Mouse (Mus musculus): ENCODE measurements at regions not wholly inside any gene's neighbourhood (a gene's known extent, or its start where the extent isn't known, plus 50 kb on each side); places are given as distances from the start of the nearest gene placed in this dataset.

GRCm38 (mm10) chr6:148553616-148554015 is 109.4 kb upstream of the Tmtc1 start:
- no peak overlapping the region for H3K9ac ChIP-seq (ENCODE audit: insufficient read depth, low read depth, low read length, poor library complexity, severe bottlenecking)
- H3K4me3 ChIP-seq (ENCODE audit: insufficient read depth in 1 of 2, low read depth in 1 of 2, low read length in 2 of 2, poor library complexity in 1 of 2, severe bottlenecking in 1 of 2): no peak overlapping the region
- TF ChIP-seq HCFC1 (IDR thresholded peaks at IDR 0.05; ENCODE audit: borderline replicate concordance, insufficient read depth, low read length) (no peak), ZC3H11A (IDR thresholded peaks at IDR 0.05; ENCODE audit: borderline replicate concordance, low read depth, low read length) (no peak), ZNF384 (IDR thresholded peaks at IDR 0.05; ENCODE audit: low read depth, low read length) (no peak), CHD2 (IDR thresholded peaks at IDR 0.05; ENCODE audit: low read depth, low read length) (no peak), MAFK (IDR thresholded peaks at IDR 0.05; ENCODE audit: insufficient read depth, low read depth, low read length) (no peak)
- H3K36me3 ChIP-seq (ENCODE audit: control insufficient read depth, insufficient read depth, low read length, poor library complexity, severe bottlenecking): no peaks in the 10 kb centered on the region
- in situ Hi-C loops (cut with MboI; ENCODE audit: low sequenced_read_pairs in 2 of 2, unreplicated experiment in 2 of 2): no loop called here
- H3K9me3 ChIP-seq (ENCODE audit: control insufficient read depth, insufficient read depth, low read depth, low read length): no peaks in the 10 kb centered on the region
- H3K4me1 ChIP-seq (ENCODE audit: control insufficient read depth in 2 of 2, insufficient read depth in 2 of 2, low read length in 2 of 2, poor library complexity in 1 of 2): no peaks in the 10 kb centered on the region
- no peak for DNase-seq (ENCODE audit: low read depth, low spot score)
- no peak overlapping the region for H3K27ac ChIP-seq (ENCODE audit: insufficient read depth, low read depth, low read length, poor library complexity, severe bottlenecking)

DNA sequence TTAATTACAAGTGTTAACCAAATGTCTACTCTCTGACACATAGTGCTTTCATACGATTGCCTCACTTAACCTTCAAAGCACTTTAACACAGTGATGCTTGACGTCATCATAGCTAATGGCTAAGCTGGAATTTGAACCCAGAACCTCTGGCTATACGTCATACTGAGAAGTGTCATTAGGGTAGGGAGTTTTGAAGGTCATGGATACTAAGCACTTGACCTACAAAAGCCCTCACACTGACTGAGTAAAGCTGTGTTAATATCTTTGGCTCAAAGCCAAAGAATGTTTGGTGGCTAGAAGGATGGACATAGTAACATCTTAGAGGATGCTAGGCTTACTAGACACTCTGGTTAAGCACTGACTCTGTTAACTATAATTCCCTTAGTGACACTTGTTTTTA is 106.9 kb upstream of the Tmtc1 start:
- H3K4me3 ChIP-seq (ENCODE audit: insufficient read depth in 1 of 2, low read depth in 1 of 2, low read length in 2 of 2, poor library complexity in 1 of 2, severe bottlenecking in 1 of 2): no peak overlapping the region
- H3K27ac ChIP-seq (ENCODE audit: insufficient read depth, low read depth, low read length, poor library complexity, severe bottlenecking): no peak overlapping the region
- no peaks in the 10 kb centered on the region for H3K4me1 ChIP-seq (ENCODE audit: control insufficient read depth in 2 of 2, insufficient read depth in 2 of 2, low read length in 2 of 2, poor library complexity in 1 of 2)
- H3K9ac ChIP-seq (ENCODE audit: insufficient read depth, low read depth, low read length, poor library complexity, severe bottlenecking): no peak overlapping the region
- in situ Hi-C loops (cut with MboI; ENCODE audit: low sequenced_read_pairs in 2 of 2, unreplicated experiment in 2 of 2): no loop called here
- DNase-seq (ENCODE audit: low read depth, low spot score): no peak
- TF ChIP-seq ZNF384 (IDR thresholded peaks at IDR 0.05; ENCODE audit: low read depth, low read length): no peak
- TF ChIP-seq CHD2 (IDR thresholded peaks at IDR 0.05; ENCODE audit: low read depth, low read length): no peak
- TF ChIP-seq HCFC1 (IDR thresholded peaks at IDR 0.05; ENCODE audit: borderline replicate concordance, insufficient read depth, low read length): no peak
- TF ChIP-seq MAFK (IDR thresholded peaks at IDR 0.05; ENCODE audit: insufficient read depth, low read depth, low read length): no peak
- TF ChIP-seq ZC3H11A (IDR thresholded peaks at IDR 0.05; ENCODE audit: borderline replicate concordance, low read depth, low read length): no peak
- no peaks in the 10 kb centered on the region for H3K9me3 ChIP-seq (ENCODE audit: control insufficient read depth, insufficient read depth, low read depth, low read length)
- no peaks in the 10 kb centered on the region for H3K36me3 ChIP-seq (ENCODE audit: control insufficient read depth, insufficient read depth, low read length, poor library complexity, severe bottlenecking)

DNA sequence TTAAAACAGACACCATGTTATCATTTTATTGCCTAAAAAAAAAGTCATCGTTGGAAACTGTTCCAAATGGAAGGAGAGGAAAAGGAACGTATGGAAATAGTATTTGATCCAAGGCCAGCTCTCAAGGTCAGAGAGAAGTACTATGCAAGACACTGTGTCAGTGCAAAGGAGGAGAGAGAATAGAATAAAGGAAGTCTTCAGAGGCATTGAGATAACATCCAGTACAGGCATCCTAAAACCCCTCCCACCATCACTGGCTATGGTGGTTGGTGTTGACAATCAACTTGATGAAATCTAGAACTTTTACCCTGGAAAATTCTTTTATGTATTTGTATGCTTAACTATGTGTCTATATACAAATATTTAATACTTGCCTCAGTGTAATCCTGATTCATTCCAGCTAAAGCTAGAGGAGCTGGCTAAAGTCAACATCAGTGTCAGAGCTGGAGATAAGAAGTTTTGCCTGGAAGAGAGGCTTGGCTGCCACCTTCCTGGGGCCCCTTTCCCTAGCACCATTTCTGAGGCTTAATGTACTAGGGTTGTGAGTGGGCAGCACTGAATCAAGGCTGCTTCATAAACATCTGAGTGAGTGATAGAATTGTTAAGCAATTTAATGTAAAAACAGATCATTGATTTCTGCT is 104.1 kb upstream of the Tmtc1 start:
- DNase-seq (ENCODE audit: low read depth, low spot score): no peak
- H3K4me3 ChIP-seq (ENCODE audit: insufficient read depth in 1 of 2, low read depth in 1 of 2, low read length in 2 of 2, poor library complexity in 1 of 2, severe bottlenecking in 1 of 2): no peak overlapping the region

DNA sequence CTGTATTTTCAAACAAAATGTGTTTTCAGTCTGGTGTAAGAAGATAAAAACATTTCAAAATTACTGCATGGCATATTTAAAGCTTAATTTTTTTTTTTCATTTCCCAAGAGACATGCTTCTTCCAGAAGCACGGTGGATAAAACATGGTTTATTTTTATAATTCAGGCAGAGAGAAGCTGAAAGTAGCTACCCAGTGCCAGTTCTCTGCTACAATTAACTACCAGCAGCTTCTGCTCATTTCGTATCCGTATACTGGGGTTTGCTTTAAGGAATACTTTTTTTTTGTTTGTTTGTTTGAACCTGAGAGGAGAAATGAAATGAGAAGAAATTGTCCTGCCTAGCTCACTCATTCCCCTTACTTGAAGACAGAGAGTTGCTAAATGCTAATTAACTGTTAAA is 98.9 kb upstream of the Tmtc1 start:
- no peaks in the 10 kb centered on the region for H3K9me3 ChIP-seq (ENCODE audit: control insufficient read depth, insufficient read depth, low read depth, low read length)
- in situ Hi-C loops (cut with MboI; ENCODE audit: low sequenced_read_pairs in 2 of 2, unreplicated experiment in 2 of 2): no loop called here
- no peaks in the 10 kb centered on the region for H3K36me3 ChIP-seq (ENCODE audit: control insufficient read depth, insufficient read depth, low read length, poor library complexity, severe bottlenecking)
- TF ChIP-seq ZC3H11A (IDR thresholded peaks at IDR 0.05; ENCODE audit: borderline replicate concordance, low read depth, low read length): no peak
- no peak for TF ChIP-seq MAFK (IDR thresholded peaks at IDR 0.05; ENCODE audit: insufficient read depth, low read depth, low read length)
- TF ChIP-seq HCFC1 (IDR thresholded peaks at IDR 0.05; ENCODE audit: borderline replicate concordance, insufficient read depth, low read length): no peak
- no peak for TF ChIP-seq ZNF384 (IDR thresholded peaks at IDR 0.05; ENCODE audit: low read depth, low read length)
- TF ChIP-seq CHD2 (IDR thresholded peaks at IDR 0.05; ENCODE audit: low read depth, low read length): no peak
- H3K4me3 ChIP-seq (ENCODE audit: insufficient read depth in 1 of 2, low read depth in 1 of 2, low read length in 2 of 2, poor library complexity in 1 of 2, severe bottlenecking in 1 of 2): no peak overlapping the region
- no peak for DNase-seq (ENCODE audit: low read depth, low spot score)
- no peaks in the 10 kb centered on the region for H3K4me1 ChIP-seq (ENCODE audit: control insufficient read depth in 2 of 2, insufficient read depth in 2 of 2, low read length in 2 of 2, poor library complexity in 1 of 2)
- no peak overlapping the region for H3K27ac ChIP-seq (ENCODE audit: insufficient read depth, low read depth, low read length, poor library complexity, severe bottlenecking)
- no peak overlapping the region for H3K9ac ChIP-seq (ENCODE audit: insufficient read depth, low read depth, low read length, poor library complexity, severe bottlenecking)

More for the DNA sequence above, 104.1 kb upstream of the Tmtc1 start:
- TF ChIP-seq HCFC1 (IDR thresholded peaks at IDR 0.05; ENCODE audit: borderline replicate concordance, insufficient read depth, low read length): no peak
- TF ChIP-seq ZC3H11A (IDR thresholded peaks at IDR 0.05; ENCODE audit: borderline replicate concordance, low read depth, low read length): no peak
- no peak for TF ChIP-seq ZNF384 (IDR thresholded peaks at IDR 0.05; ENCODE audit: low read depth, low read length)
- TF ChIP-seq MAFK (IDR thresholded peaks at IDR 0.05; ENCODE audit: insufficient read depth, low read depth, low read length): no peak
- TF ChIP-seq CHD2 (IDR thresholded peaks at IDR 0.05; ENCODE audit: low read depth, low read length): no peak
- in situ Hi-C loops (cut with MboI; ENCODE audit: low sequenced_read_pairs in 2 of 2, unreplicated experiment in 2 of 2): no loop called here
- no peaks in the 10 kb centered on the region for H3K9me3 ChIP-seq (ENCODE audit: control insufficient read depth, insufficient read depth, low read depth, low read length)
- H3K4me1 ChIP-seq (ENCODE audit: control insufficient read depth in 2 of 2, insufficient read depth in 2 of 2, low read length in 2 of 2, poor library complexity in 1 of 2): no peaks in the 10 kb centered on the region
- no peaks in the 10 kb centered on the region for H3K36me3 ChIP-seq (ENCODE audit: control insufficient read depth, insufficient read depth, low read length, poor library complexity, severe bottlenecking)
- H3K27ac ChIP-seq (ENCODE audit: insufficient read depth, low read depth, low read length, poor library complexity, severe bottlenecking): no peak overlapping the region
- H3K9ac ChIP-seq (ENCODE audit: insufficient read depth, low read depth, low read length, poor library complexity, severe bottlenecking): no peak overlapping the region

All from ES-E14 (cell line).